Mouse (Mus musculus) ES-E14 (cell line): ENCODE measurements around the gene Fbxl16. TPM values are rescaled to one million over a fixed set of nuclear protein-coding genes. Genes with fewer than 3 reads are reported as not detected.

Experiments used
- DNase-seq: peaks from one replicate; pipeline ENCODE4 v3.0.0-alpha.2; 2013; ENCODE audit warnings: low read depth, low spot score
- H3K27ac ChIP-seq: 2 replicates; pipeline ENCODE4 v1.5.1; 2012; ENCODE audit warnings: low read depth, mild to moderate bottlenecking, low read length, moderate library complexity, mixed read lengths; ENCODE audit not compliant: poor library complexity, insufficient read depth, severe bottlenecking
- H3K36me3 ChIP-seq: 2 replicates; pipeline ENCODE4 v1.6.1; 2012; ENCODE audit warnings: mild to moderate bottlenecking, low read length, moderate library complexity, mixed read lengths; ENCODE audit not compliant: control insufficient read depth, poor library complexity, insufficient read depth, severe bottlenecking
- H3K4me1 ChIP-seq, 2 experiments: fragments of 150-350 bp in 1 of 2; sonication (generic) in 1 of 2; 2 replicates each; pipeline ENCODE4 v1.6.1; 2012; ENCODE audit warnings: low read length in 2 of 2, mild to moderate bottlenecking in 1 of 2, mixed read lengths in 1 of 2; ENCODE audit not compliant: control insufficient read depth in 2 of 2, insufficient read depth in 2 of 2, poor library complexity in 1 of 2
- H3K4me3 ChIP-seq, 2 experiments: fragments of 150-350 bp in 1 of 2; sonication (generic) in 1 of 2; 2 replicates each; pipeline ENCODE4 v1.5.1; 2012; ENCODE audit warnings: low read length in 2 of 2, low read depth in 1 of 2, mild to moderate bottlenecking in 1 of 2, mixed read lengths in 1 of 2; ENCODE audit not compliant: insufficient read depth in 1 of 2, poor library complexity in 1 of 2, severe bottlenecking in 1 of 2
- H3K9ac ChIP-seq: 2 replicates; pipeline ENCODE4 v1.6.1; 2012; ENCODE audit warnings: low read depth, mild to moderate bottlenecking, low read length, mixed read lengths; ENCODE audit not compliant: poor library complexity, insufficient read depth, severe bottlenecking
- H3K9me3 ChIP-seq: fragments of 150-350 bp; sonication (generic); 2 replicates; pipeline ENCODE4 v1.6.1; 2012; ENCODE audit warnings: low read depth, mild to moderate bottlenecking, low read length; ENCODE audit not compliant: control insufficient read depth, insufficient read depth
- CHD2 ChIP-seq: IDR thresholded peaks from 2 replicates; pipeline ENCODE4 v1.6.1; 2014; ENCODE audit warnings: mild to moderate bottlenecking, low read depth, low read length, inconsistent platforms
- HCFC1 ChIP-seq: IDR thresholded peaks from 2 replicates; pipeline ENCODE4 v1.6.1; 2012; ENCODE audit warnings: low read length, inconsistent platforms, borderline replicate concordance; ENCODE audit not compliant: insufficient read depth
- MAFK ChIP-seq: IDR thresholded peaks from 2 replicates; pipeline ENCODE4 v1.6.1; 2014; ENCODE audit warnings: mild to moderate bottlenecking, low read depth, low read length, inconsistent platforms; ENCODE audit not compliant: insufficient read depth
- ZC3H11A ChIP-seq: IDR thresholded peaks from 2 replicates; pipeline ENCODE4 v1.6.1; 2012; ENCODE audit warnings: low read depth, mild to moderate bottlenecking, inconsistent platforms, low read length, borderline replicate concordance
- ZNF384 ChIP-seq: IDR thresholded peaks from 2 replicates; pipeline ENCODE4 v1.6.1; 2012; ENCODE audit warnings: low read depth, low read length, inconsistent platforms
- in situ Hi-C, 2 experiments: fragments of 600-800 bp; cut with MboI; formaldehyde crosslinking; loops; one replicate each; pipeline ENCODE4 v1.15.1; 2025; ENCODE audit warnings: low sequenced_read_pairs in 2 of 2, inconsistent platforms in 1 of 2; ENCODE audit not compliant: unreplicated experiment in 2 of 2
- total RNA-seq: library from RNA; depleted of rRNA; stranded (reverse); fragments of 300-350 nt; gene quantifications from 2 replicates; pipeline ENCODE4 v1.2.3, GENCODE M21; 2012; rRNA removed

Fbxl16 gene
- total RNA-seq, 1 experiment, result 1.7 TPM

DNA sequence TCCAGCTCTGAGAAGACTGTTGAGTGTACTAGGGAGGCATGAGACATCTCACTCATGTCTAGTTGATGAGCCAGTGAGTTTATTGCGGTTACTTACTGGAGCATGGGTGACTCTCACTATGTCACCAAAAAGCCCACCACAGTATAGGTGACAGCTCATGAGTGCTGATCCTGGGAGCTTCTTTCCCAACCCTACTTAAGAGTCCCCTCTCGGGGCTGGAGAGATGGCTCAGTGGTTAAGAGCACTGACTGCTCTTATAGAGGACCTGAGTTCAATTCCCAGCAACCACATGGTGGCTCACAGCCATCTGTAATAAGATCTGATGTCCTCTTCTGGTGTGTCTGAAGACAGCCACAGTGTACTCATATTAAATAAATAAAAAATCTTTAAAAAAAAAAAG lies 61.1 kb downstream of the Fbxl16 start:
- H3K36me3 ChIP-seq, result no peaks in the 10 kb centered on the region
- no peak overlapping the region for H3K27ac ChIP-seq
- H3K4me3 ChIP-seq, result no peak overlapping the region
- H3K4me1 ChIP-seq, result peaks cover 4 to 16% of the 10 kb centered on the region in 2 experiments; a peak in 2 of 4 replicates
- in situ Hi-C loops, result no loop called here
- H3K9ac ChIP-seq, result no peak overlapping the region
- H3K9me3 ChIP-seq, result no peaks in the 10 kb centered on the region
- DNase-seq, result no peak
- TF ChIP-seq MAFK (no peak), CHD2 (no peak), ZC3H11A (no peak), HCFC1 (no peak), ZNF384 (no peak)

Other genes starting within 250 kb of the Fbxl16 start
- gene Sox8, start 238.4 kb upstream of the Fbxl16 start, total RNA-seq, result 0.40 and 0.42 TPM in 2 replicates
- 16.6 and 33.6 TPM in 2 replicates for gene Lmf1, start 230.0 kb upstream of the Fbxl16 start, total RNA-seq
- gene Gng13, start 91.9 kb upstream of the Fbxl16 start, total RNA-seq, result 9.9 and 14.5 TPM in 2 replicates
- gene Chtf18, start 81.7 kb upstream of the Fbxl16 start, total RNA-seq, result 102 and 151 TPM in 2 replicates
- 7.6 and 8.7 TPM in 2 replicates for gene Rpusd1, start 81.4 kb upstream of the Fbxl16 start, total RNA-seq
- 0.27 and 0.58 TPM in 2 replicates for gene Mslnl, start 73.0 kb upstream of the Fbxl16 start, total RNA-seq
- 7.5 and 16.0 TPM in 2 replicates for gene Msln, start 54.7 kb upstream of the Fbxl16 start, total RNA-seq
- 27.0 and 32.7 TPM in 2 replicates for gene Narfl, start 35.3 kb upstream of the Fbxl16 start, total RNA-seq
- 14.5 and 29.5 TPM in 2 replicates for gene Haghl, start 23.4 kb upstream of the Fbxl16 start, total RNA-seq
- 0.22 and 0.26 TPM in 2 replicates for gene Ccdc78, start 22.5 kb upstream of the Fbxl16 start, total RNA-seq
- gene Fam173a, start 16.2 kb upstream of the Fbxl16 start, total RNA-seq, result 32.8 and 60.6 TPM in 2 replicates
- not detected in 2 replicates for gene AC134908.4, start 13.4 kb upstream of the Fbxl16 start, total RNA-seq
- gene Metrn, start 11.9 kb upstream of the Fbxl16 start, total RNA-seq, result 46.1 and 62.7 TPM in 2 replicates
- 28.6 and 43.4 TPM in 2 replicates for gene Wdr24, start 14.5 kb downstream of the Fbxl16 start, total RNA-seq
- 25.1 and 46.4 TPM in 2 replicates for gene Jmjd8, start 19.8 kb downstream of the Fbxl16 start, total RNA-seq
- gene Stub1, start 24.3 kb downstream of the Fbxl16 start, total RNA-seq, result 161 and 176 TPM in 2 replicates
- 1.1 and 2.6 TPM in 2 replicates for gene Rhbdl1, start 28.2 kb downstream of the Fbxl16 start, total RNA-seq
- 2.0 and 2.7 TPM in 2 replicates for gene Gm20683, start 32.7 kb downstream of the Fbxl16 start, total RNA-seq
- gene Rhot2, start 35.8 kb downstream of the Fbxl16 start, total RNA-seq, result 36.8 and 52.6 TPM in 2 replicates
- gene Wdr90, start 52.4 kb downstream of the Fbxl16 start, total RNA-seq, result 24.7 and 50.5 TPM in 2 replicates
- 12.3 and 12.6 TPM in 2 replicates for gene Mcrip2, start 59.7 kb downstream of the Fbxl16 start, total RNA-seq
- gene Mettl26, start 66.0 kb downstream of the Fbxl16 start, total RNA-seq, result 26.5 and 26.6 TPM in 2 replicates
- gene Wfikkn1, start 71.8 kb downstream of the Fbxl16 start, total RNA-seq, result 3.3 TPM in 2 replicates
- gene Rab40c, start 110.6 kb downstream of the Fbxl16 start, total RNA-seq, result 14.6 and 15.7 TPM in 2 replicates
- 44.4 and 56.9 TPM in 2 replicates for gene Pigq, start 135.9 kb downstream of the Fbxl16 start, total RNA-seq
- 0.16 and 0.18 TPM in 2 replicates for gene Nhlrc4, start 135.9 kb downstream of the Fbxl16 start, total RNA-seq
- gene A930017K11Rik, start 143.5 kb downstream of the Fbxl16 start, total RNA-seq, result not detected in 2 replicates
- gene Capn15, start 176.7 kb downstream of the Fbxl16 start, total RNA-seq, result 18.0 and 19.0 TPM in 2 replicates